Mouse (Mus musculus): Measurements from ENCODE around the gene Rtkn2.

DNA sequence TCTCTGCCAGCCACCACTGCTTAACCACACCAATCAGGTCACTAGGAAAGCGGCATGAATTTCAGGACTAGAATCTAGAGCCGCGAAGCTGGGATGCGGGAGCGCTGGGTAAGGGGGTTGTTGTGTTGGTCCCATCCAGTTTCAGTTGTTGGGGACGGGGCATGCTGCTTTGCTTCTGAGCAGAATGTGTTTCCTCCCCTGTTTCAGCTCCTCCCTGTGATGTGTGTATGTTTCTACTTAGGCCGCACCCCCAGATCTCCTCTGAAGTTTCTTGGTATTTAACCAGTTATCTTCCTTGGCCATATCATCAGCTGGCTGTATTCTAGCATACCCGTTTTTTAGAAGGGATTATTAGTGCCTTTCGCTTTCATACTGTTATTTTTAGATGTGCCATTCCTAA, 29.9 kb downstream of the Rtkn2 start:
- TF ChIP-seq CTCF (IDR thresholded peaks at IDR 0.05; ENCODE audit: borderline replicate concordance, insufficient read depth, low read depth, low read length) (no peak), POLR2A (IDR thresholded peaks at IDR 0.05; ENCODE audit: borderline replicate concordance, insufficient read depth, low read length) (no peak)

All from cerebellum, adult 2 months (tissue).